Mouse (Mus musculus) layer of hippocampus, postnatal 36 days (tissue): ENCODE data around the gene Sema6d. TPM values are rescaled to one million over a fixed set of nuclear protein-coding genes. Genes with fewer than 3 reads are reported as not detected.

ENCODE experiments used
- DNase-seq, 2 experiments: peaks; one replicate each; pipeline ENCODE4 v3.0.0; 2022
- total RNA-seq, 2 experiments: library from RNA; stranded (reverse); gene quantifications; 2 replicates each; pipeline ENCODE4 v1.2.3; 2021

Gene Sema6d
- total RNA-seq, 2 experiments from 2014 or later = 59.3 to 59.4 TPM

DNA sequence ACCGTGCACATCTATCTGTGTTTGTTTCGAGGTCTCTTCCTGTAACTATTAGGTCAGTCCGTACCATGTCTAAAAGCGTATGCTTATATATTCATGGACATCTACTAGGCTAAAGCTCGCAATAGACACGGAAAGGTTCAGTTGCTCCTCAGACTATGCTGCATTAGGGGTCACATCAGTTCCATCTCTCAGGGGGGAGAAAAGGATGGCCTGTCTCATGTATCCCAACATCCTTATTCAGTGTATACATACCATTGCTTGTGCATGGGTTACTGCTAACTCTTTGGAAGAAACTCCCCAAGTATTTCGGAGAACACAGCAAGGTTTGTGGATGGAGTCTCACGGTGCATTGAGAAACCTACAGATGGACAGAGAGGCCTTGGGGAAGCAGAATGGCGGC is 571.5 kb downstream of the Sema6d start:
- DNase-seq = no peak

DNA sequence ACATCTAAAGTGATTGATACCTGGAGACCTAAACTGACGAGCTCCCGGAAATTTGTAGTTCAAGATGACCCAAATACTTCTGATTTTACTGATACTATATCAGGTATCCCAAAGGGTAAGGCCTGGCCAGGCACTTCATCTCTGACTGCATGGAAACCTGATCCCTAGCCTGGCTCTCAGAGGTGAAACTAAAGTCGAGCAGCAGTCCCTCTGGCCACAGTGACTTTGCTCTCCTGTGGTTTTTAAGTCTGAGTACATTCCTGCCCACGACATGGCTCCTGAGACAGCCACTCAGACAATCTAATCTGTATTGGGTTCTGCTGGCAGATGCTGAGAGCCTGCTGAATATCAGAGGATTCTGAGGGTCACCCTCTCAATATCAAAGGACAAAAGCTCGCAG is 572.5 kb downstream of the Sema6d start:
- no peak for DNase-seq

DNA sequence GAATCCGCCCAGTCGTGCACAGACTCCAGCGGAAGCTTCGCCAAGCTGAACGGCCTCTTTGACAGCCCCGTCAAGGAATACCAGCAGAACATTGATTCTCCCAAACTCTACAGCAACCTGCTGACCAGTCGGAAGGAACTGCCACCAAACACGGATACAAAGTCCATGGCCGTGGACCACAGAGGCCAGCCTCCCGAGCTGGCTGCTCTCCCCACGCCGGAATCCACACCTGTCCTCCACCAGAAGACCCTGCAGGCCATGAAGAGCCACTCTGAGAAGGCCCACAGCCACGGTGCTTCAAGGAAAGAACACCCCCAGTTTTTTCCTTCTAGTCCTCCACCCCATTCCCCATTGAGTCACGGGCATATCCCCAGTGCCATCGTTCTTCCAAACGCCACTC is 574.4 kb downstream of the Sema6d start:
- no peak for DNase-seq

DNA sequence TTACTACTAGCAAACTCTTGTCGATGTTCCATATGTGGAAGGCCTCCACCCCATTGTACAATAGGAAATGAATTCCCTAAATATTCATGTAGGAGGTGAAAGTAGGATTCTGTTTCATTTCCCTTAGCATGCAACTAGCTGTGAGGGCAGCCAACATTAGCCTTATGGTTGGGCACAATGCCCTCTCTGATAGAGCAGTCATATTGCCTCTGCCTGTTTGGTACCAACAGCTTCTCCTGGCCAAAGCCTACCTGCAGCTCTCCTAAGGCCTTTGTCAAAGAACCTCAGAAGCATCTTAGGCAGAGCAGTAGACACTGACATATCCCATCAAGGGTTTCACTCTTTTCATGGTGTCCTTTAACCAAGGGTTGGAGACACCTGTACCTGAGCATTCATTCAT is 578.7 kb downstream of the Sema6d start:
- DNase-seq = no peak

DNA sequence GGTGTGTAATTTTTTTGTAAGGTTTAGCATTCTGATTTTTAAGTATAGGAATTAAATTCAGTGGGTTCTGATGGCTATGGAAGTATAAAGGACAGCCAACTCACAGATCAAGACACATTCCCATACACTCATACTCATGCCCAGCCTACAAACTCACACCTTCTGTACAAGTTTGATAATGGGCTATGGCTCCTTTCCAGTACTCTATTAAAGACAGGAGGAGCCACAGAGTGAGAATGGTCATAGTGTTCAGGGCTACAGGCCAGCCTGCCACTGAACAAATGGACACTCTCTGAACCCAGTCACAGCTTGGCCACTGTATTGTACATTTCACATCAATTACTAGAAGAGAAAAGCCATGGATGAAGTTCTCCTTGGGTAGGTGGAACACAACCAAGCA is 583.3 kb downstream of the Sema6d start:
- DNase-seq = no peak

DNA sequence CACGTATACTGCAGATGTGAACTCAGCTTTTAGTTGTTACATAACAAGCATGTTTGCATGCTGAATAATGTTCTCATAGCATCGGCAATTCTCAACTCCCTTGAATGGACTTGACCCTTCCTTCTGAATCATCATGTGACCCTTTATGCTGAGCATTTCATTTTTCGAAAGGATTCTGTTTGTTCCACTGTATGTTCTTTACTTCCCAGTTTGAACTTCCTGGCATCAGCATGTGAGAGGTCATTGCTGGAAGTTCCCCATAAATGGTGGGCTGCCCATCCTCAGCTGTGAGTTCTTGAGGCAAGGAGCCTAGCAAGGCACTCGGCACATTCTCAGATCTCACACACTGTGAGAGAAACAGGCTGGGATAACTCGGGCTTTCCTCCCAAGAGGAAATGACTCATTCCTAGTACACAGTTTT is 594.7 kb downstream of the Sema6d start:
- DNase-seq = no peak

DNA sequence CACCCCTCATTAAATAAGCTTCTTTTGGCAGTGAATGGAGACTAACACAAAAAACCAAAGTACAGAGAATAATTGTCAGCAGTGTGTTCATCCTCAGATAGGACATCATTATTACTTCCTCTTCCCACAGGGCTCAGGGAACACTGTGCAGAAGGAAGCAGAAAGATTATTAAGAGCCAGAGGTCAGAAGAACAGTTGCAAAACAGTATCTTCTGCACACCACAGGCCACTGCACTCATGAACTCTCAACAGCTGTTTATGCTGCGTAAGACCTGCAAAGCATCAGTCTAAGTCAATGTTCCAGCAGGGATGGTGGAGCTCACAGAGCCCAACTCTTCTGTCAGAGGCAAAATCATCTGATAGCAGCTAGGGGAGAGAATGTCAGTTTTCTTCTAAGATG is 600.6 kb downstream of the Sema6d start:
- DNase-seq = no peak

DNA sequence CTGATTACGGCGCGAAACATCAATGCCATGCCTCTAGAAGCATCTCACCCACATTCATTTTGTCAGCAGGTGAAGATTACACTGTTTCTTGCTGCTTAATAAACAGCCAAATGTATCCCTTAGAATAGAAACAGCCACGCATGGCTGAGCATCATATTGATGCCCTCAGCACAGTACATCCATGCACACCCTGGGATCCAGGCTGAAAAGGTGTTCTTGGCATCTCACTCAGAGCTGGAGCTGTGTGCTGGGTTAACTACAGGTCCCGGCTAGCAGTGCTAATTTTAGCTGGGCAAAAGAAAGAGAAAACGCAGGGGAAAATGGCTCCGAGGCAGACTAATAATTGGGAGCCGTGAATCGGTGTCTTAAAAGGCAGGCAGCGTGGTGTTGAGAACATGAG is 612.9 kb downstream of the Sema6d start:
- no peak for DNase-seq

DNA sequence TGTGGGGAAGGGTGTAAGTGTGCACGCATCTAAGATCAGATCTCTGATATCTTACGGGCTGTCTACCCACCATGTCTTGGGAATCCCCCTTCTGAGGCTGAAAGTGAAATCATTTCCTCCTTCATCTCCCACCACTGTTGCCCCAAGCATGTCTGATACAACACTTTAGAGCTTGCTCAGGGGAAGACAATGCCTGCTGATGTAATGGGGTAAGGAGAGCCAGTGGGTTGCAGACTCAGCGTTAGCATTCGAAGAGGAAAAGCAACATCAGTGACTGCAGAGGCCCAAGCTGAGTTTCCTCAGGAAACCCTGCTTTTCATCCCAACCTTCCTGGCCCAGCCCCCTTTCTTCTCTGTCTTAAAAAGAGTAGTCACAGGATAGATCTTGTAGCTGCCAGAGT is 615.2 kb downstream of the Sema6d start:
- no peak for DNase-seq

DNA sequence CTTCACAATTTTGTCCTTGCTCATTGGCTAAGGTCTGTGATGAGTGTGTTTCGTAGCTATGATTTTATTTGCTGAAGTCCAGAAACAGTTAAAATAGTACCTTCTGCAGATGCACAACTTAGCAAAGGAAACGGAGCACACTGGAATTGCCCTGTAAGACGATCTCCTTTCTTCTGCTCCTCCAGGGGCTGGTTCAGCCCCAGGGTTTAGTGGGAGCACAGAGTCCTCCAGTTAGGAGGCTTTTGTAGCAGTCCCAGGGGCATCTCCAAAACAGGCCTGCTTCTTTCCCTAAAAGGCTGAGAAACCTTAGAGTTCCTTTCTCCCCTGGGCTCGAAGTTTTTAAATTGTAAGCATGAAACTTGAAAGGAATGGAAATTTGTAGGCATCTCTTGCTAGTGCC is 616.0 kb downstream of the Sema6d start:
- no peak for DNase-seq

DNA sequence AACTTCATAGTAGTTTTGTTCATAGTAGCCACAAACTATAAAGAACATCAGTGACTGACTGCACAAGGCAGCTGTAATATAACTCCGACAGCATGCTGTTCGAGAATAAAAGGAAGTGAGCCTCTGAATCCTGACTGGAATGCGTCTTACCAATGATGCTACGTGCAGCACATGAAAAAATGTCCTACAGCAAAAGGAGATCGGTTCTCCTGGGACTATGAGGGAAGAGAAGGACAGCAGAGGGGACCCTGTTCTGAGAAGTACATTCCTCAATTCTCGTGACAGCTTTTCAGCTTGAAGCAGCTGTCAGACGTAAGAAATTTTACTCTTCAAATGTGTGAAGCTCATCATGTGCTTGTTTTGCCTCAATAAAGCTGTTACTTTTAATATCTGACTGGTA is 617.1 kb downstream of the Sema6d start:
- no peak for DNase-seq
